Mouse (Mus musculus): ENCODE measurements around the gene Gm7903.
"Not testable (repeated sequence)": the region's sequence is repeated elsewhere in the genome, so short reads cannot be mapped to it uniquely, and the experiment has no call there.

The Gm7903 gene

DNA sequence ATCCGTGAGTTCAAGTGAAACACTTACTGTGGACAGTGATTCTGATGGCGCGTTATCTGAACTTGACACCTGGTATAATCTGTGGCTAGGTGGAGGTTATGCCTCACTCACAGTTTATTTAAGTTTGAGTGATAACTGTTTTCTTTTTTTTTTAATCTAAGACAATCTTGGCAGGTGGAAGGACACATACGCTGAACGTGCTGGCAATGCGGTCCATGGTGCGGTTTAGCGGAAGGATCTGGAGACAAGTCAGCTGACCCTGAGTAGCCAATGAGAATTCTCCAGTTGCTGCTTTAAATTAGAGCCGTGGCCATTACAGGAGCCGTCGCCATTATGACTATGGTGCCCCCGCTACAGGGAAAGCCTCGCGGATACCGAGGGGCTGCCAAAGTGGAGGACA lies at the start of gene Gm7903:
TSS of gene Gm7903 (plus strand) at position 301 of the 400 bp plus-strand sequence.
- DNase-seq (ENCODE audit: low read depth, low spot score): not testable (repeated sequence)

DNA sequence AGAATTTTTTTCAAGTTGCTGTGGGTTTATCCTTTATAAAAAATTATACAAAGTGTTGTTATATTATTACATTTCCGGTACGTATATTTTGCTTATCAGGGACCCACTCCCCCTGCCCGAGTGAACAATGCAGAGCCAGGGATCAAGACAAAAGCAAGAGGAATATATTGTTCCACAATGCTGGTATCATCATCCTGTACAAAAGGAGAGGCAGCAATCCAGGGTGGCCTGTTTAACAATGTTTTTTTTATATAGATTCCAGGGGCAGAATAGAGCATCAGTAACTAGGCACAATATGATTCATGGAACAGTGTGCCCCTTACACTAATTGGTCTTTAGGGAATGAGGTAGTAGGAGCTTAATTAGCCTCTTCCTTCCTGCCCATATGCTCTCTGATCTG lies 30.1 kb upstream of the Gm7903 start:
- DNase-seq (ENCODE audit: low read depth, low spot score): not testable (repeated sequence)

DNA sequence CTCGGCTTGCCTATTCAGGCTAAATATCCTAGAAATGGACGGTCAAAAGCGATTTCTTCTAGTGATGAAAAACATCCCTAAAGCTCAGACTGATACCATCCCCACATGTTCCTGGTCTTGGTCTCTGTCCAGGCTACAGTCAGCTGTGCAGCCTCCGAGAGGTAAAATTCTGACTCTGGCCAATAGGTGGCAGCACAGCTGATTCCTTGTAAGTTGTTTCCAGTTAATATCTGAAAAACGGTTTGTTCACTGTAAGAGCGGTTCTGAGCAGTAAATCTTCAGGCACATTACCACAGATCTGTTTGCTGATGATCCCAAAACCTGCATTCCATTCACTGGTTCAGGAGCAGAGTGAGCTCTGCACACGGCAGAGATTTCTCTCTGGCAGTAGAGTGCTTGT lies 12.4 kb upstream of the Gm7903 start:
- not testable (repeated sequence) for DNase-seq (ENCODE audit: low read depth, low spot score)

DNA sequence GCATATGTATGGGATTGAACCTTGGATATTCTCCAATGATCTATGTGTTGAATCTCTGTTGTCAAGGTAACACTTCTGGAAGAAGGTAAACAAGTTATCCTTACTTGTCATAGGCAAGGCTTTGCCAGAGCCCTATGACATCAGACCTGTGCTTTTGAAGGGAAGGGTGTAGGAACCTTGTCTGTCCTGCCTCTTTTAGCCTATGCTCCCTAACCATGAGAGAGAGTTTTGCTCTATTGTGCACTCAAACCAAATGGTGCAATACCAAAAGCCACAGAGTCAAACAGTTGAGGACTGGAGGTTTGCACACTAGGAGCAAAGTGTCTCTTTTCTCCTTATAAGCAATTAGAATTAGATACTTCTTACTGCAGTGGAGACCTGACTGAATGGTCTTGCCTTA lies 11.8 kb upstream of the Gm7903 start:
- DNase-seq (ENCODE audit: low read depth, low spot score): not testable (repeated sequence)

DNA sequence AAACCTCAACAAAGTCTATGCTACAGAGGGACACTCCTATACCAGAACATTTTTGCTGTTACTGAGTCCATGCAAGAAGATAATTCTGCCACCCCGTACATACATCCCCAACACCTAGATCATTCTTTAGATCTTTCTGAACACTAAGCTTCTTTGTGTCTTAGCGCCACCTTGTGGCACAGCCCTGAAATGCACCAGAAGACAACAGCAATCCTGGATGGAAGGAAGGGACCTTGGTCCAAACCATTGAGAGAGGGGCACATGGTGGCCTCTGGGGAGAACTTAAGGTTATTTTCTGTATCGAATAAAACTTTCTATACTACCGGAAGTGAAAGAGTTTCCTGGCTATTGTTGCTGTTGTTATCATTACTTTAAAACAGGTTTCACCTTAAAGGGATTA lies 11.2 kb upstream of the Gm7903 start:
- DNase-seq (ENCODE audit: low read depth, low spot score): not testable (repeated sequence)

DNA sequence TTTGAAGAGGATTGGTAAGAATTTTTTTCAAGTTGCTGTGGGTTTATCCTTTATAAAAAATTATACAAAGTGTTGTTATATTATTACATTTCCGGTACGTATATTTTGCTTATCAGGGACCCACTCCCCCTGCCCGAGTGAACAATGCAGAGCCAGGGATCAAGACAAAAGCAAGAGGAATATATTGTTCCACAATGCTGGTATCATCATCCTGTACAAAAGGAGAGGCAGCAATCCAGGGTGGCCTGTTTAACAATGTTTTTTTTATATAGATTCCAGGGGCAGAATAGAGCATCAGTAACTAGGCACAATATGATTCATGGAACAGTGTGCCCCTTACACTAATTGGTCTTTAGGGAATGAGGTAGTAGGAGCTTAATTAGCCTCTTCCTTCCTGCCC lies 30.5 kb downstream of the Gm7903 start:
- DNase-seq (ENCODE audit: low read depth, low spot score): not testable (repeated sequence)

DNA sequence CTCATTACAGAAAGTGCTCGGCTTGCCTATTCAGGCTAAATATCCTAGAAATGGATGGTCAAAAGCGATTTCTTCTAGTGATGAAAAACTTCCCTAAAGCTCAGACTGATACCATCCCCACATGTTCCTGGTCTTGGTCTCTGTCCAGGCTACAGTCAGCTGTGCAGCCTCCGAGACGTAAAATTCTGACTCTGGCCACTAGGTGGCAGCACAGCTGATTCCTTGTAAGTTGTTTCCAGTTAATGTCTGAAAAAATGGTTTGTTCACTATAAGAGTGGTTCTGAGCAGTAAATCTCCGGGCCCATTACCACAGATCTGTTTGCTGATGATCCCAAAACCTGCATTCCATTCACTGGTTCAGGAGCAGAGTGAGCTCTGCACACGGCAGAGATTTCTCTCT lies 48.3 kb downstream of the Gm7903 start:
- DNase-seq (ENCODE audit: low read depth, low spot score): not testable (repeated sequence)

DNA sequence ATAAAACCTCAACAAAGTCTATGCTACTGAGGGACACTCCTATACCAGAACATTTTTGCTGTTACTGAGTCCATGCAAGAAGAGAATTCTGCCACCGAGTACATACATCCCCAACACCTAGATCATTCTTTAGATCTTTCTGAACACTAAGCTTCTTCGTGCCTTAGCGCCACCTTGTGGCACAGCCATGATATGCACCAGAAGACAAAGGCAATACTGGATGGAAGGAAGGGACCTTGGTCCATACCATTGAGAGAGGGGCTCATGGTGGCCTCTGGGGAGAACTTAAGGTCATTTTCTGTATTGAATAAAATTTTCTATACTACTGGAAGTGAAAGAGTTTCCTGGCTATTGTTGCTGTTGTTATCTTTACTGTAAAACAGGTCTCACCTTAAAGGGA lies 49.5 kb downstream of the Gm7903 start:
- not testable (repeated sequence) for DNase-seq (ENCODE audit: low read depth, low spot score)

Data from brain, embryonic 18.5 days (tissue).